Mouse (Mus musculus) liver, embryonic 12.5 days (tissue): ENCODE measurements around the gene Gria3. TPM values are rescaled to one million over a fixed set of nuclear protein-coding genes. Genes with fewer than 3 reads are reported as not detected.

Experiments
- ATAC-seq: fragments of 200-750 bp; cut with Nextera tagmentation; 2 replicates; pipeline ENCODE4 v1.8.0; 2017; ENCODE audit warnings: moderate number of reproducible peaks, mild to moderate bottlenecking, moderate library complexity
- H3K27ac ChIP-seq: fragments of 300-500 bp; sonication (generic); 2 replicates; pipeline ENCODE4 v1.5.1; 2016; ENCODE audit warnings: mild to moderate bottlenecking
- H3K27me3 ChIP-seq: fragments of 300-500 bp; sonication (generic); replicated peaks from 2 replicates; pipeline ENCODE4 v1.6.1; 2016; ENCODE audit warnings: mild to moderate bottlenecking, moderate library complexity
- H3K36me3 ChIP-seq: fragments of 300-500 bp; sonication (generic); 2 replicates; pipeline ENCODE4 v1.6.1; 2016; ENCODE audit warnings: mild to moderate bottlenecking, moderate library complexity
- H3K4me1 ChIP-seq: fragments of 300-500 bp; sonication (generic); 2 replicates; pipeline ENCODE4 v1.6.1; 2016
- H3K4me2 ChIP-seq: fragments of 300-500 bp; sonication (generic); 2 replicates; pipeline ENCODE4 v1.6.1; 2016; ENCODE audit warnings: mild to moderate bottlenecking, moderate library complexity
- H3K4me3 ChIP-seq: fragments of 300-500 bp; sonication (generic); 2 replicates; pipeline ENCODE4 v1.5.1; 2016; ENCODE audit warnings: mild to moderate bottlenecking, moderate library complexity
- H3K9ac ChIP-seq: fragments of 300-500 bp; sonication (generic); 2 replicates; pipeline ENCODE4 v1.6.1; 2016; ENCODE audit warnings: mild to moderate bottlenecking, moderate library complexity
- H3K9me3 ChIP-seq: fragments of 300-500 bp; sonication (generic); replicated peaks from 2 replicates; pipeline ENCODE4 v1.6.1; 2016; ENCODE audit warnings: mild to moderate bottlenecking, moderate library complexity
- WGBS: fragments of 180-500 bp; shearing (Covaris S2); methylation state at CpG from one replicate; pipeline ENCODE4 v1.1.7; 2016; ENCODE audit not compliant: insufficient replicate concordance; 5-methylcytosine and 5-hydroxymethylcytosine counted together
- microRNA-seq: library from miRNA; unstranded; fragments of <30 nt; microRNA quantifications from one replicate; pipeline ENCODE4, GENCODE M21; 2017
- polyA plus RNA-seq: library from polyadenylated mRNA; unstranded; fragments of >200 nt; fragmentation: Nextera tagmentation; extraction: Ambion mirVana; gene quantifications from 2 replicates; pipeline ENCODE4 v1.2.1, GENCODE M21; 2016

Gene Gria3
- polyA plus RNA-seq, 1 experiment from 2014 or later = 2.2 TPM

DNA sequence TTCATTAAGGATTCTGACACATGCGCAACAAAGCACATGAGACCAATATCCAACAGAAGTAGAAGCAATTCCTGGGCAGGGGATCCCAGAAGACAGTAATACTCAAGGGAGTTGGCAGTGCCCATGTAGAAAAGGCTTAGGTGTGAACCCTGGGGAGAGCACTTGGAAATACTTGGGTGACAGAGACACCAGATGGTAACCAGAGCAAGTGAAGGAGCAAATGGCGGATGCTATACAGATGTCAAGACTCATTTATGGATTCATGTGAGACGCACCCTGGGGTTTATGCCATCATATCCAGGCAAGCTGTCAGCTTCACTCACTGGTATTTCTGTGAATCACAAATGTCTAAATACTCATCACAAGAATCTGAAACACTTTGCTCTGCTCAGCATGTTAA is 187.0 kb downstream of the Gria3 start:
- Histone ChIP-seq H3K27ac (no peak overlapping the region), H3K36me3 (no peaks in the 10 kb centered on the region), H3K4me1 (no peaks in the 10 kb centered on the region), H3K4me2 (no peak overlapping the region), H3K4me3 (no peak overlapping the region), H3K9ac (no peak overlapping the region), H3K9me3 (no peaks in the 10 kb centered on the region), H3K27me3 (no peaks in the 10 kb centered on the region)
- no peak for ATAC-seq
- 75% methylated on average over 3 of the region's 3 CpGs for WGBS

DNA sequence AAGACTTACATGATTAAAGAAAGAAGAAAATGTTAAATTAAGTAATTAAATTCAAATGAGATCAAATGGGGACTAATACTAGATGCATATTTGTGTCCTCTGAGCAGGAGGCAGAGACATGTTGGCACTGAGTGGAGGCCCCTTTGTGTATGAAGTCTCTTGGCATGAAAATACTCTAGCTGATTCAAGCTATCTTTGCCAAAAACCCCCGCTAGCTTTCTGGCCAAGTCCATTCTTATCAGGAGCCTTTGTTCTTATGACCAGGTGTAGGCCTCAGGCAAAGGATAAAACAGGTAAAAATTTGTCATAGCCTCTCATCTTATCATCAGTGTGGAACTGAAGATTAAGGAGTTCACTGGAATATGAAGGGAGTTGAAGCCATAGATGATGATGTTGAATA is 206.5 kb downstream of the Gria3 start:
- 74% methylated on average over 1 of the region's 1 CpGs for WGBS
- Histone ChIP-seq H3K9ac (no peak overlapping the region), H3K4me3 (no peak overlapping the region), H3K27ac (no peak overlapping the region), H3K4me1 (no peaks in the 10 kb centered on the region), H3K36me3 (no peaks in the 10 kb centered on the region), H3K4me2 (no peak overlapping the region), H3K27me3 (no peaks in the 10 kb centered on the region), H3K9me3 (no peaks in the 10 kb centered on the region)
- no peak for ATAC-seq

DNA sequence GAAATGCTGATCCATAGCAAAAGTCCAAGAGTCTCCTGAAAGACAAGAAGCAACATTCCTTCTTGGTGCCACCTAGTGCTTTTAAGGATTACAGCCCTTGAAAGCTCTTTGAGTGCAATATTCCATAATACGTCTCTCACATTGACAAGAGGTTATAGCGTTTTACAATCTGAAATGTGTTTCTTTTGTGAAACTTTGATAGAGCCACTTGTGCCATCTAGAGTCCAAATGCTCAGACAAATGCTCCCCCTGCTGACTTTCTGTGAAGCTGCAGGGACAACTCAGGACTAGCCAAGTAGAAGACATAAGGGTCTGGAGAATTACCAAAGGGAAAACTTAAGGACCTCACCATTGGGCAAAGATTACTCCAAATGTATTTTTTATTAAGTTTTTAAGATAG is 214.3 kb downstream of the Gria3 start:
- WGBS = 49% methylated on average over 2 of the region's 2 CpGs

DNA sequence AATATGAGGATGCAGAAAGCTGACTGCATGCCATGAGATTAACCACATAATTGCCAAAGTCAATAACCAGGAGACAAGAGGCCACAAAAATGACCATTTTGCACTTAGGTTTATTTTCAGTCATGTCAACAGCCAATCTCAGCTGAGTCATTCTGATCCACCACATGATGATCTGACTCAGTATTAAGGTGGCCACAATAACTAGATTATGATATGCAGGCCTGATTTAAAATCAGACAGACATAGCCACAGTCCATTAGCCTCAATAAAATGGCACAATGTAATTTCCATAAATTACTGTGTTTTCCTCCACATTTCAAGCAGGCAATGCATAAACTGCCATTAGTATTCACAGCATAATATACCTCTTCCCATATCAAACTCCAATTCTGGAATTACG is 216.3 kb downstream of the Gria3 start:
- Histone ChIP-seq H3K36me3 (no peaks in the 10 kb centered on the region), H3K9me3 (no peaks in the 10 kb centered on the region), H3K4me3 (no peak overlapping the region), H3K9ac (no peak overlapping the region), H3K4me1 (no peaks in the 10 kb centered on the region), H3K27me3 (no peaks in the 10 kb centered on the region), H3K27ac (no peak overlapping the region), H3K4me2 (no peak overlapping the region)
- ATAC-seq = no peak
- 73% methylated on average over 1 of the region's 1 CpGs for WGBS

More for the DNA sequence above, 214.3 kb downstream of the Gria3 start:
- H3K27me3 ChIP-seq = no peaks in the 10 kb centered on the region
- H3K36me3 ChIP-seq = no peaks in the 10 kb centered on the region
- no peaks in the 10 kb centered on the region for H3K4me1 ChIP-seq
- H3K9ac ChIP-seq = no peak overlapping the region
- no peak overlapping the region for H3K27ac ChIP-seq
- no peak overlapping the region for H3K4me2 ChIP-seq
- H3K9me3 ChIP-seq = no peaks in the 10 kb centered on the region
- H3K4me3 ChIP-seq = no peak overlapping the region
- ATAC-seq = no peak

DNA sequence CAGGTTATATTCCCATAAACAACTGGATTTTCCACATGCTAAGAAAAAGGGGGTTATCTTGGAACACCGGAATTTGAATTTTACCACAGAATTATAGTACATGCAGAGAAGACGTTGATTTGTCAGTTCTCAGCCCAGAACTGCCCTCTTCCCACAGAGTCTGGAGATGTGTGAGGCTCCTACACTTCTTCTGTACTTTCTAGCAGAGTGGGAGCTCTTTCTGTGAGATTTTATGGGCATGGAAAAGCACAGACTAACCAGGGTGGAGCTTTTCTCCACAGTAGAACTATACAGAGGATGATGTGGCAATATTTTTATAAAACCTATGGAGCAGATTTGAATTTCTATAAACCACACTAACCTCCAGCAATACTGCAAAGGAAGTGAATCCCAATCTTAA is 217.7 kb downstream of the Gria3 start:
- no peak for ATAC-seq
- Histone ChIP-seq H3K9me3 (no peaks in the 10 kb centered on the region), H3K27me3 (no peaks in the 10 kb centered on the region), H3K36me3 (no peaks in the 10 kb centered on the region), H3K4me2 (no peak overlapping the region), H3K4me3 (no peak overlapping the region), H3K4me1 (no peaks in the 10 kb centered on the region), H3K27ac (no peak overlapping the region), H3K9ac (no peak overlapping the region)
- 73% methylated on average over 2 of the region's 2 CpGs for WGBS

DNA sequence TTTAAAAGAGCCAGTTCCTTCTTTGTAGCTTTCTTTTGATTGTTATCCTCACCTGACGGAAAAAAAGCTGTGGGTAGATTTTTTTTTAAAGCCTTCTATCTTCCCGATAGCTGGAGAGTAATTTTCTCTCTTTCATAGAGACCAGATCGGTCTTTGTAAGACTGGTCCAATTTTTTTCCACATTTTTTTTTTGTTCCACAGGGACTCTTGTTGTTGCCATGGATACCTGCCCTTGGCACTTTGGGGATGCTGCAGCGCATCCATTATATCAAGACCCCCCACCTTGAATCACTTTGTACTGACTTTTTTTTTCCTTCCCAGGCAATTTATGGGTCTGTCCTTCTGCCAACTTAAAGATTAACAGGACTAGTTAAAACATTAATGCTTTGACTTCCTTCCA is 232.9 kb downstream of the Gria3 start:
- no peak for ATAC-seq
- Histone ChIP-seq H3K36me3 (no peaks in the 10 kb centered on the region), H3K27ac (no peak overlapping the region), H3K9me3 (no peaks in the 10 kb centered on the region), H3K4me2 (no peak overlapping the region), H3K27me3 (no peaks in the 10 kb centered on the region), H3K9ac (no peak overlapping the region), H3K4me1 (no peaks in the 10 kb centered on the region), H3K4me3 (no peak overlapping the region)
- WGBS = 80% methylated on average over 4 of the region's 4 CpGs

DNA sequence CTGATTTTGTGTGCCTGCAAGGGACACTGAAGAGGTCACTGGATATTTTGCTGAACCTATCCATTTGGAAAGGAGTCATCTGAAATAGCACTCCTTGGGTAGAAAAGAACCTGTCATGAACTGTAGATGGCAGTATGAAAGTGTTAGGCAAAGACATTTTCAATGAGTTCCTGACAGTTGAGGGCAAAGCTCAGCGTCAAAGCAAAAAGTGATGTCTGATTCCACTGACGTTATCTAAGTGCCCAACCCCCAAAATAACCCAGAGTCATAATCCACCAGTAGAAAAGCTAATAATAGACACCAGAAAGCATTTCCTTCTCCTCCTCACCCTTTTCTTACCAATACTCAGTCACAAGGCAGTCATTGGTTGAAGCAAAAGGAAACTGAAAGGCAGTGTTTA is 244.3 kb downstream of the Gria3 start:
- Histone ChIP-seq H3K4me3 (no peak overlapping the region), H3K36me3 (no peaks in the 10 kb centered on the region), H3K27ac (no peak overlapping the region), H3K4me1 (no peaks in the 10 kb centered on the region), H3K9ac (no peak overlapping the region), H3K9me3 (no peaks in the 10 kb centered on the region), H3K27me3 (no peaks in the 10 kb centered on the region), H3K4me2 (no peak overlapping the region)
- 29% methylated on average over 2 of the region's 2 CpGs for WGBS
- ATAC-seq = no peak

DNA sequence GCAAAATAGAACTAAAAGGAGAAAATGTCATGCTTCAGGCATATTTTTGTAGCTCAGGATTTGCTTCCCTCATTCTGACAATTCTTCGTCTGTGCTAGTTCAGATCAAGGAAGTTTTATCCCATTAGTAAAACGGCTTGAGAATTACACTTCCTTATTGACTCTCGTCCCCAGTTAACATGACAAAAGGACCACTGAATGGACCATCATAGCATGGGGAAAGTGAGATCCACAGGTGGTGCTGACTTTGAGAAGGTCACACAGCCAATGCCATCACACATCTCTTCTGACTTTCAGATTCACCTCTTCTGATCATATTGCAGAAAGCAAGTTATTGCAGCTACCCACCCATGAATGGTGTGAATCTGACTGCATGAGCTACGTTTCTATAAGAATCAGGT is 257.1 kb downstream of the Gria3 start:
- H3K27me3 ChIP-seq = no peaks in the 10 kb centered on the region
- H3K9me3 ChIP-seq = no peaks in the 10 kb centered on the region
- no peak overlapping the region for H3K4me2 ChIP-seq
- H3K4me3 ChIP-seq = no peak overlapping the region
- H3K4me1 ChIP-seq = no peaks in the 10 kb centered on the region
- WGBS = 52% methylated on average over 4 of the region's 4 CpGs
- no peaks in the 10 kb centered on the region for H3K36me3 ChIP-seq
- no peak for ATAC-seq
- no peak overlapping the region for H3K27ac ChIP-seq
- H3K9ac ChIP-seq = no peak overlapping the region

DNA sequence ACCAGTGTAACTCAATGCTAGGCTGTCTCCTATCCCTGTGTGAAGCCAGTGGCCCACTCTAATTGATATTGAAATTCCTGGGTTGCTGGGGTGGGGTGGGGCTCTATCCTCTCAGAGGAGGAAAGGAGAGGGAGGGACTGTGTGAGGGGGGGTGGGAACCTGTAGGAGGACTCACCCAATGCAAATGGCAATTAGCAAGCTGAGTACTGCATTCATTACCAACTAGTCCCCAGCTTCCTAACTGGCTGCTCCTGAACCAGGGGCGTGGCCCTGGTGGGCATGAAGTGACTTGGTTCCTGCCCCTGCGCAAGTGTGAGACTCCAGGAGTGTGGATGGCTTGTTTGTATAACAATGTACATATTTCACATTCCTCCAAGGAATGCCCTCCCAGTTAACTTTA is 288.2 kb downstream of the Gria3 start:
- Histone ChIP-seq H3K27me3 (no peaks in the 10 kb centered on the region), H3K9ac (no peak overlapping the region), H3K4me3 (no peak overlapping the region), H3K9me3 (no peaks in the 10 kb centered on the region), H3K36me3 (no peaks in the 10 kb centered on the region), H3K4me1 (no peaks in the 10 kb centered on the region), H3K27ac (no peak overlapping the region), H3K4me2 (no peak overlapping the region)
- WGBS = 59% methylated on average over 2 of the region's 2 CpGs
- no peak for ATAC-seq

DNA sequence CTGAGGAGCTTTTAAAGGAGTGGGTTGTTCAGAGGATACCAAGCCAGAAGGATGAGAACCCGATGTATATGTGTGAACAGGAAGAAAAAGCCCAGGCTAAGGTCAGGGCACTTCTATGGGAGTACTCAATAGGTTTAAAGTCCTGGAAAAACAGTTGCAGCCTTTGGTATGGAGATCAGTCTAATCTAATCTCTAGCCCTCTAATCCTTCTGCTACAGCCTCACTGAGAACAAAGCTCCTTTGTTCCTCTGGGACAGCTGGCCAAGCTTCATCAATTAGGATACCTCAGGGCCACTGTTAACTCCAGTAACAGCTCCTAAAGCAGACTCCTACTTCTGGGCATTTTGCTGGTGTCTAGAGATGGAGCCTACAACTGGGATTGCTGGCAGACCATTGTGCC is 291.4 kb downstream of the Gria3 start:
- Histone ChIP-seq H3K27ac (no peak overlapping the region), H3K4me2 (no peak overlapping the region), H3K4me1 (no peaks in the 10 kb centered on the region), H3K27me3 (no peaks in the 10 kb centered on the region), H3K4me3 (no peak overlapping the region), H3K36me3 (no peaks in the 10 kb centered on the region), H3K9ac (no peak overlapping the region), H3K9me3 (no peaks in the 10 kb centered on the region)
- 33% methylated on average over 1 of the region's 1 CpGs for WGBS
- ATAC-seq = no peak

Small RNA genes within 50 kb of the gene (microRNA-seq; reads per million reads assigned to microRNA genes)
- not detected for gene Gm22413
